18 mouse cellular contexts compared by ENCODE assay signal in genomic region chr8:123329961-123330360, GRCm38 (mm10).
"Had no signal": no experiment of that assay in that cellular context is flagged by ENCODE, and none has a peak within 500 bp of the region (broad histone marks: within the 10 kb centered on the region; RNA-seq: fewer than 3 reads in every experiment).

No protein-coding gene starts in this region.

- ATAC-seq: midbrain, embryonic 16.5 days had no signal

- H3K27ac ChIP-seq: midbrain, embryonic 10.5 days; midbrain, embryonic 12.5 days; neural tube, embryonic 13.5 days; stomach, embryonic 15.5 days; stomach, postnatal 0 days had no signal

- H3K36me3 ChIP-seq: midbrain, embryonic 10.5 days; midbrain, embryonic 12.5 days; neural tube, embryonic 13.5 days; neural tube, embryonic 15.5 days; stomach, embryonic 15.5 days had no signal

- H3K4me3 ChIP-seq: midbrain, embryonic 10.5 days; midbrain, embryonic 12.5 days; myocyte; neural tube, embryonic 13.5 days; neural tube, embryonic 15.5 days; stomach, embryonic 15.5 days had no signal

- DNase-seq: lung, adult 18-20 months; lung, embryonic 14.5 days; lung, postnatal 10 days; lung, postnatal 4 days; midbrain, embryonic 14.5 days; right cerebral cortex, adult 18-20 months; right cerebral cortex, postnatal 25 days; right cerebral cortex, postnatal 4 days; thymus, adult 2 months; thymus, postnatal 36 days had no signal

- H3K9ac ChIP-seq: lung, embryonic 14.5 days; midbrain, embryonic 12.5 days; neural tube, embryonic 13.5 days; neural tube, embryonic 15.5 days; stomach, embryonic 15.5 days had no signal

- H3K27me3 ChIP-seq: neural tube, embryonic 13.5 days had no signal

- H3K4me2 ChIP-seq: lung, embryonic 14.5 days; midbrain, embryonic 12.5 days; neural tube, embryonic 13.5 days; neural tube, embryonic 15.5 days; stomach, embryonic 15.5 days had no signal

- H3K9me3 ChIP-seq: midbrain, embryonic 10.5 days; midbrain, embryonic 12.5 days; neural tube, embryonic 13.5 days; neural tube, embryonic 15.5 days; stomach, embryonic 15.5 days had no signal
